Mouse (Mus musculus) intestine, postnatal 0 days (tissue): ENCODE data around the gene Nelfb. TPM values are rescaled to one million over a fixed set of nuclear protein-coding genes. Genes with fewer than 3 reads are reported as not detected.

Experiments used
- ATAC-seq: fragments of 200-750 bp; cut with Nextera tagmentation; 2 replicates; pipeline ENCODE4 v1.8.0; 2017; ENCODE audit warnings: mild to moderate bottlenecking, moderate TSS enrichment, moderate library complexity
- H3K27ac ChIP-seq: fragments of 300-500 bp; sonication (generic); 2 replicates; pipeline ENCODE4 v1.5.1; 2014; ENCODE audit warnings: mild to moderate bottlenecking, low read depth, low read length, moderate library complexity
- H3K27me3 ChIP-seq: fragments of 300-500 bp; sonication (generic); replicated peaks from 2 replicates; pipeline ENCODE4 v1.6.1; 2014; ENCODE audit warnings: low read length, mixed read lengths; ENCODE audit not compliant: control insufficient read depth, insufficient read depth
- H3K36me3 ChIP-seq: fragments of 300-500 bp; sonication (generic); 2 replicates; pipeline ENCODE4 v1.6.1; 2014; ENCODE audit warnings: mild to moderate bottlenecking, moderate library complexity; ENCODE audit not compliant: control insufficient read depth, insufficient read depth
- H3K4me1 ChIP-seq: fragments of 300-500 bp; sonication (generic); replicated peaks from 2 replicates; pipeline ENCODE4 v1.6.1; 2014; ENCODE audit warnings: antibody characterized with exemption, low read length, mixed read lengths; ENCODE audit not compliant: control insufficient read depth, insufficient read depth
- H3K4me2 ChIP-seq: fragments of 300-500 bp; sonication (generic); replicated peaks from 2 replicates; pipeline ENCODE4 v1.6.1; 2014; ENCODE audit warnings: low read depth, mild to moderate bottlenecking, moderate library complexity
- H3K4me3 ChIP-seq: fragments of 300-500 bp; sonication (generic); 2 replicates; pipeline ENCODE4 v1.5.1; 2014; ENCODE audit warnings: low read depth, low read length
- H3K9ac ChIP-seq: fragments of 300-500 bp; sonication (generic); 2 replicates; pipeline ENCODE4 v1.6.1; 2014; ENCODE audit warnings: mild to moderate bottlenecking, low read depth, low read length
- H3K9me3 ChIP-seq: fragments of 300-500 bp; sonication (generic); 2 replicates; pipeline ENCODE4 v1.6.1; 2016; ENCODE audit warnings: mixed run types; ENCODE audit not compliant: control insufficient read depth
- CTCF ChIP-seq: sonication (generic); IDR thresholded peaks from 2 replicates; pipeline ENCODE4 v1.5.1; 2016; ENCODE audit warnings: low read depth, mild to moderate bottlenecking, control low read depth, antibody characterized with exemption, moderate library complexity
- WGBS: fragments of 180-500 bp; shearing (Covaris S2); extraction: QIAGEN DNeasy Blood & Tissue Kit; methylation state at CpG from one replicate; pipeline ENCODE4 v1.1.7; 2014; 5-methylcytosine and 5-hydroxymethylcytosine counted together
- polyA plus RNA-seq: library from polyadenylated mRNA; unstranded; fragments of >200 nt; fragmentation: Nextera tagmentation; extraction: Ambion mirVana; gene quantifications from 2 replicates; pipeline ENCODE4 v1.2.1, GENCODE M21; 2015

Gene Nelfb
- polyA plus RNA-seq, 1 experiment from 2014 or later: 41.4 TPM

DNA sequence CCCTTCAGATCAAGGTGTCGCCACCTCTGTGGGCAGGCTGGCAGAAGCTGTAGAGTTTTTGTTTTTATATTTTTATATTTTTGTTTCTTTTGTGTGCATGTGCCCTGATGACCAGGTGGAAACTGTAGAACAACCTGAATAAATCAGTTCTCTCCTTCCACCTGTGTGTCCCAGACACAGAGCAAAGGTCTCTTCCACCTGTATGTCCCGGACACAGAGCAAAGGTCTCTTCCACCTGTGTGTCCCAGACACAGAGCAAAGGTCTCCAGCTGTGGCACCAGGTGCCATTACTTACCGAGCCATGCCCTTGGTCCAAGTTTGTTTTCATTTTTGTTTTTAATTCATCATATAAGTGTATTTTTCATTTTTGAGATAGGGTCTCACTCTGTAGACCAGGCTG, 55.1 kb downstream of the Nelfb start:
- Histone ChIP-seq H3K9me3 (no peaks in the 10 kb centered on the region), H3K9ac (no peak overlapping the region), H3K36me3 (no peaks in the 10 kb centered on the region), H3K4me1 (no peaks in the 10 kb centered on the region), H3K27me3 (no peaks in the 10 kb centered on the region), H3K27ac (peak overlapping the region; percentile 77), H3K4me3 (no peak overlapping the region), H3K4me2 (no peak overlapping the region)
- WGBS: 59% methylated on average over 3 of the region's 3 CpGs
- no peak for TF ChIP-seq CTCF
- ATAC-seq: peak; percentile 96

DNA sequence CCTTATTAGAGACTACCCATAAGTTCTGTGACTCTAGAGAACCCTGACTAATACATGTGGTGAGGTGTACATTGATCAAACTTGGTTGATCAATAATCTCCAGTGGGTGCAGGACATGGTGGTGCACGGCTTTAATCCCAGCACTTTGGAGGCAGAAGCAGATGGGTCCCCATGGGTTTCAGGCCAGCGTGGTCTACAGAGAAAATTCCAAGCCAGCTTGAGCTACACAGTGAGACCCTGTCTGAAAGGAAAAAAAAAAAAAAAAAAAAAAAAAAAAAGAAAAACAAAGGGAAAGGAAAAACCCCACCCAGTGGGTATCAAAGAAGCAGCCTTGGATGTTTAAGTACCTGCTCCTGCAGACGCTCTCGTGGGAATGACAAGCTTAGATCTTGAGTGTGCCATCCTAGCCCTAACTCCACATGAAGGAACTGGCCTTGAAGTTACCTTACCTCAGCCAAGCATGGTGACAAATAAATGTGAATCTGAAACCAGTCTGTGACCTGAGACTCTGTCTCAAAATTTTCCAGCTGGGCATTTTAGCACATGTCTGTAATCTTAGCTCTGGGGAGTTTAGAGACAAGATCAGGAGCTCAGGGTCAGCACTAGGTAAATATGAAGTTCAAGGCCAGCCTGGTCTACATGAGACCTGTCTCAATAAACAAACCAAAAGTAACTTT, 59.9 kb downstream of the Nelfb start:
- 76% methylated on average over 4 of the region's 4 CpGs for WGBS
- H3K9ac ChIP-seq: no peak overlapping the region
- no peak overlapping the region for H3K4me3 ChIP-seq
- no peaks in the 10 kb centered on the region for H3K9me3 ChIP-seq
- no peaks in the 10 kb centered on the region for H3K36me3 ChIP-seq
- TF ChIP-seq CTCF: no peak
- no peaks in the 10 kb centered on the region for H3K4me1 ChIP-seq
- no peak overlapping the region for H3K4me2 ChIP-seq
- no peak for ATAC-seq
- H3K27ac ChIP-seq: no peak overlapping the region
- no peaks in the 10 kb centered on the region for H3K27me3 ChIP-seq

Other genes with a start within 250 kb of the Nelfb start
- gene Dph7, start 249.1 kb downstream of the Nelfb start, polyA plus RNA-seq: 7.2 and 8.7 TPM in 2 replicates
- 154 and 159 TPM in 2 replicates for gene Mrpl41, start 236.4 kb downstream of the Nelfb start, polyA plus RNA-seq
- 16.7 and 18.9 TPM in 2 replicates for gene Pnpla7, start 235.5 kb downstream of the Nelfb start, polyA plus RNA-seq
- gene Nsmf, start 157.1 kb downstream of the Nelfb start, polyA plus RNA-seq: 17.0 and 17.6 TPM in 2 replicates
- gene Entpd8, start 131.2 kb downstream of the Nelfb start, polyA plus RNA-seq: 24.6 and 25.9 TPM in 2 replicates
- 3.3 and 5.8 TPM in 2 replicates for gene Noxa1, start 116.3 kb downstream of the Nelfb start, polyA plus RNA-seq
- gene Nrarp, start 30.7 kb downstream of the Nelfb start, polyA plus RNA-seq: 15.9 and 16.5 TPM in 2 replicates
- 12.0 and 12.6 TPM in 2 replicates for gene Tor4a, start 14.6 kb downstream of the Nelfb start, polyA plus RNA-seq
- gene Stpg3, start 3.1 kb upstream of the Nelfb start, polyA plus RNA-seq: not detected in 2 replicates
- gene Fam166a, start 7.3 kb upstream of the Nelfb start, polyA plus RNA-seq: 0.78 and 1.4 TPM in 2 replicates
- gene Tubb4b, start 13.2 kb upstream of the Nelfb start, polyA plus RNA-seq: 453 and 466 TPM in 2 replicates
- 34.0 and 37.6 TPM in 2 replicates for gene Slc34a3, start 22.9 kb upstream of the Nelfb start, polyA plus RNA-seq
- gene Rnf224, start 25.3 kb upstream of the Nelfb start, polyA plus RNA-seq: 0.09 and 0.25 TPM in 2 replicates
- 51.9 and 59.4 TPM in 2 replicates for gene Rnf208, start 30.8 kb upstream of the Nelfb start, polyA plus RNA-seq
- 16.5 and 20.7 TPM in 2 replicates for gene Cysrt1, start 31.0 kb upstream of the Nelfb start, polyA plus RNA-seq
- gene AL732309.1, start 35.4 kb upstream of the Nelfb start, polyA plus RNA-seq: 10.4 and 12.3 TPM in 2 replicates
- 40.3 and 44.9 TPM in 2 replicates for gene Tmem203, start 44.0 kb upstream of the Nelfb start, polyA plus RNA-seq
- gene Tprn, start 51.1 kb upstream of the Nelfb start, polyA plus RNA-seq: 62.0 and 68.3 TPM in 2 replicates
- gene Ssna1, start 60.9 kb upstream of the Nelfb start, polyA plus RNA-seq: 105 and 108 TPM in 2 replicates
- gene Anapc2, start 61.0 kb upstream of the Nelfb start, polyA plus RNA-seq: 41.6 and 43.4 TPM in 2 replicates
- not detected in 2 replicates for gene Tmem210, start 76.7 kb upstream of the Nelfb start, polyA plus RNA-seq
- gene Lrrc26, start 78.4 kb upstream of the Nelfb start, polyA plus RNA-seq: 5.5 and 6.6 TPM in 2 replicates
- gene Grin1, start 107.7 kb upstream of the Nelfb start, polyA plus RNA-seq: 0.78 and 0.90 TPM in 2 replicates
- 44.7 and 50.2 TPM in 2 replicates for gene Man1b1, start 120.8 kb upstream of the Nelfb start, polyA plus RNA-seq
- gene Dpp7, start 144.9 kb upstream of the Nelfb start, polyA plus RNA-seq: 120 and 129 TPM in 2 replicates
- gene Uap1l1, start 154.2 kb upstream of the Nelfb start, polyA plus RNA-seq: 668 and 708 TPM in 2 replicates
- gene Sapcd2, start 160.8 kb upstream of the Nelfb start, polyA plus RNA-seq: 112 and 129 TPM in 2 replicates
- gene Entpd2, start 184.4 kb upstream of the Nelfb start, polyA plus RNA-seq: 33.9 and 38.1 TPM in 2 replicates
- gene Npdc1, start 187.9 kb upstream of the Nelfb start, polyA plus RNA-seq: 49.2 and 52.3 TPM in 2 replicates
- 0.26 and 0.27 TPM in 2 replicates for gene Fut7, start 211.8 kb upstream of the Nelfb start, polyA plus RNA-seq
- 1.1 and 1.3 TPM in 2 replicates for gene Abca2, start 217.2 kb upstream of the Nelfb start, polyA plus RNA-seq
- 2.0 and 2.8 TPM in 2 replicates for gene Clic3, start 245.3 kb upstream of the Nelfb start, polyA plus RNA-seq
- gene Paxx, start 249.6 kb upstream of the Nelfb start, polyA plus RNA-seq: 41.2 and 46.2 TPM in 2 replicates